10 mouse cellular contexts compared by ENCODE assay signal in genomic region chr11:85840031-85840802, GRCm38 (mm10). TPM values are rescaled to one million over a fixed set of nuclear protein-coding genes. Genes with fewer than 3 reads are reported as not detected.
DNase-seq lines count a peak whose midpoint lies in the region; ATAC-seq and TF ChIP-seq lines count a peak whose summit lies in the region.
"Had no signal": no experiment of that assay in that cellular context is flagged by ENCODE, and none has a peak within 500 bp of the region (broad histone marks: within the 10 kb centered on the region; RNA-seq: fewer than 3 reads in every experiment).

No protein-coding gene starts in this region.

- peak overlapping the region; percentile 55 for H3K4me3 ChIP-seq in forebrain, embryonic 10.5 days
- no peak overlapping the region for H3K4me3 ChIP-seq in forebrain, postnatal 0 days (ENCODE audit: low read depth, low read length)
- H3K4me3 ChIP-seq in hindbrain, embryonic 11.5 days (ENCODE audit: low read depth, low read length), result peak overlapping the region; percentile 4; the same call in 1 of the 2 replicates

- DNase-seq in forebrain, embryonic 10.5 days (ENCODE audit: extremely low spot score, low spot score), result no peak
- DNase-seq in forebrain, postnatal 0 days, result no peak
- DNase-seq in Muller cell, postnatal 12 days (ENCODE audit: inconsistent ontology term), result peak; percentile 66
- DNase-seq in hindbrain, embryonic 11.5 days (ENCODE audit: low spot score), result peak; percentile 67
- peak; percentile 30 to 39 for DNase-seq in lung, postnatal 4 days
- DNase-seq in ovary, postnatal 14 days (ENCODE audit: low spot score), result no peak
- no peak for DNase-seq in gastrocnemius, adult 18-20 months (ENCODE audit: low spot score)
- no peak for DNase-seq in gastrocnemius, postnatal 25 days
- DNase-seq: cerebellum, postnatal 14 days had no signal

- 2% methylated on average over 27 of the region's 27 CpGs for WGBS in forebrain, embryonic 10.5 days
- WGBS in forebrain, postnatal 0 days, result 6% methylated on average over 27 of the region's 27 CpGs
- WGBS in hindbrain, embryonic 11.5 days, result 4% methylated on average over 27 of the region's 27 CpGs

- peaks cover 10% of the 10 kb centered on the region; the same call in 1 of the 2 replicates for H3K36me3 ChIP-seq in forebrain, embryonic 10.5 days (replicated peaks)
- no peaks in the 10 kb centered on the region for H3K36me3 ChIP-seq in forebrain, postnatal 0 days (ENCODE audit: insufficient read depth)
- H3K36me3 ChIP-seq in hindbrain, embryonic 11.5 days (ENCODE audit: control insufficient read depth, insufficient read depth, low read length), result no peaks in the 10 kb centered on the region

- H3K9ac ChIP-seq in forebrain, postnatal 0 days, result no peak overlapping the region
- no peak overlapping the region for H3K9ac ChIP-seq in hindbrain, embryonic 11.5 days (ENCODE audit: low read depth, low read length)

- H3K27ac ChIP-seq in forebrain, embryonic 10.5 days, result peak overlapping the region; percentile 74
- H3K27ac ChIP-seq in forebrain, postnatal 0 days (ENCODE audit: low read depth, low read length), result no peak overlapping the region
- no peak overlapping the region for H3K27ac ChIP-seq in hindbrain, embryonic 11.5 days (ENCODE audit: low read depth, low read length)

- no peak for TF ChIP-seq CTCF in forebrain, postnatal 0 days (IDR thresholded peaks at IDR 0.05; ENCODE audit: low read depth)

- H3K27me3 ChIP-seq in forebrain, embryonic 10.5 days (ENCODE audit: poor library complexity, severe bottlenecking), result peaks cover 97% of the 10 kb centered on the region
- peaks cover 92% of the 10 kb centered on the region for H3K27me3 ChIP-seq in forebrain, postnatal 0 days (ENCODE audit: insufficient read depth, low read length)
- peaks cover 84% of the 10 kb centered on the region for H3K27me3 ChIP-seq in hindbrain, embryonic 11.5 days (ENCODE audit: control insufficient read depth, insufficient read depth, low read length)

- peaks cover 65% of the 10 kb centered on the region for H3K4me1 ChIP-seq in forebrain, embryonic 10.5 days
- peaks cover 4% of the 10 kb centered on the region; the same call in 1 of the 2 replicates for H3K4me1 ChIP-seq in forebrain, postnatal 0 days (ENCODE audit: insufficient read depth)
- H3K4me1 ChIP-seq in hindbrain, embryonic 11.5 days (replicated peaks; ENCODE audit: control insufficient read depth, insufficient read depth, low read length), result peaks cover 7% of the 10 kb centered on the region; the same call in 1 of the 2 replicates

- H3K4me2 ChIP-seq in forebrain, postnatal 0 days (ENCODE audit: low read depth), result no peak overlapping the region
- peak overlapping the region; percentile 5 for H3K4me2 ChIP-seq in hindbrain, embryonic 11.5 days (replicated peaks; ENCODE audit: low read depth, low read length)

- H3K9me3 ChIP-seq in forebrain, embryonic 10.5 days, result no peaks in the 10 kb centered on the region
- H3K9me3 ChIP-seq in forebrain, postnatal 0 days (ENCODE audit: low read length), result no peaks in the 10 kb centered on the region
- H3K9me3 ChIP-seq in hindbrain, embryonic 11.5 days (ENCODE audit: control insufficient read depth, low read length), result no peaks in the 10 kb centered on the region

- no peak for ATAC-seq in forebrain, postnatal 0 days
- no peak for ATAC-seq in hindbrain, embryonic 11.5 days (ENCODE audit: low FRiP score)

RNA-seq across cellular contexts. Expression of gene Tbx2, which starts 7.9 kb away (rescaled TPM):
- polyA plus RNA-seq in forebrain, embryonic 10.5 days (2016; fragmentation: Nextera tagmentation; extraction: Ambion mirVana), result 2.5 and 3.2 TPM in 2 replicates
- total RNA-seq in forebrain, postnatal 0 days (2014; rRNA removed), result 1.9 and 5.1 TPM in 2 replicates
- 0.42 and 0.44 TPM in 2 replicates for polyA plus RNA-seq in forebrain, postnatal 0 days (2015; fragmentation: Nextera tagmentation; extraction: Ambion mirVana)
- polyA plus RNA-seq in hindbrain, embryonic 11.5 days (2014; fragmentation: Nextera tagmentation; extraction: Ambion mirVana), result 2.3 and 3.7 TPM in 2 replicates
- total RNA-seq in gastrocnemius, adult 18-20 months (2021), result 1 to 10 TPM; 1.3 to 1.7 TPM
- 1 to 10 TPM; 2.7 to 3.6 TPM for total RNA-seq in gastrocnemius, postnatal 25 days (2021)

RNA-seq across cellular contexts. Expression of gene Gm11444, which starts 9.9 kb away (rescaled TPM):
- polyA plus RNA-seq in forebrain, embryonic 10.5 days (2016; fragmentation: Nextera tagmentation; extraction: Ambion mirVana), result not detected in 2 replicates
- not detected in 2 replicates for total RNA-seq in forebrain, postnatal 0 days (2014; rRNA removed)
- not detected in 2 replicates for polyA plus RNA-seq in forebrain, postnatal 0 days (2015; fragmentation: Nextera tagmentation; extraction: Ambion mirVana)
- polyA plus RNA-seq in hindbrain, embryonic 11.5 days (2014; fragmentation: Nextera tagmentation; extraction: Ambion mirVana), result not detected in 2 replicates
- not detected for total RNA-seq in gastrocnemius, adult 18-20 months (2021)
- not detected for total RNA-seq in gastrocnemius, postnatal 25 days (2021)
- polyA plus RNA-seq: liver, embryonic 16.5 days had no signal

RNA-seq across cellular contexts. Expression of gene Tbx4, which starts 46.0 kb away (rescaled TPM):
- polyA plus RNA-seq in forebrain, embryonic 10.5 days (2016; fragmentation: Nextera tagmentation; extraction: Ambion mirVana), result 0.25 and 0.30 TPM in 2 replicates
- total RNA-seq in forebrain, postnatal 0 days (2014; rRNA removed), result 0.15 and 0.33 TPM in 2 replicates
- polyA plus RNA-seq in forebrain, postnatal 0 days (2015; fragmentation: Nextera tagmentation; extraction: Ambion mirVana), result 0.19 TPM in 2 replicates
- 0.08 and 0.13 TPM in 2 replicates for polyA plus RNA-seq in hindbrain, embryonic 11.5 days (2014; fragmentation: Nextera tagmentation; extraction: Ambion mirVana)
- total RNA-seq in gastrocnemius, adult 18-20 months (2021), result 1 to 10 TPM; 1.3 to 1.4 TPM
- total RNA-seq in gastrocnemius, postnatal 25 days (2021), result 1 to 10 TPM; 1.2 to 1.4 TPM
- polyA plus RNA-seq: liver, embryonic 16.5 days had no signal

Comparison
In these comparisons a context has a peak if more than half of its experiments do, and no peak if none do; other contexts are left out.
1. DNase-seq: peak in Muller cell, postnatal 12 days (single experiment), hindbrain, embryonic 11.5 days (single experiment) and lung, postnatal 4 days (2 of 2); none in forebrain, embryonic 10.5 days (single experiment), forebrain, postnatal 0 days (single experiment), ovary, postnatal 14 days (single experiment), gastrocnemius, adult 18-20 months (single experiment) and gastrocnemius, postnatal 25 days (single experiment).